In genomic region chr15:103537011-103537821, GRCm38 (mm10) we compare ENCODE assay signal across 9 mouse cellular contexts. TPM values are rescaled to one million over a fixed set of nuclear protein-coding genes. Genes with fewer than 3 reads are reported as not detected.
DNase-seq lines count a peak whose midpoint lies in the region; ATAC-seq and TF ChIP-seq lines count a peak whose summit lies in the region.
"Had no signal": no experiment of that assay in that cellular context is flagged by ENCODE, and none has a peak within 500 bp of the region (broad histone marks: within the 10 kb centered on the region; RNA-seq: fewer than 3 reads in every experiment).

No protein-coding gene starts in this region.

- ATAC-seq in midbrain, postnatal 0 days (ENCODE audit: low FRiP score), result peak; percentile 63

- H3K9me3 ChIP-seq in midbrain, postnatal 0 days (ENCODE audit: low read length), result no peaks in the 10 kb centered on the region

- peak overlapping the region; percentile 78 for H3K4me3 ChIP-seq in brown adipose tissue, adult 24 weeks (ENCODE audit: insufficient read depth, low read depth, low read length)
- H3K4me3 ChIP-seq in midbrain, postnatal 0 days (ENCODE audit: low read depth, low read length), result peak overlapping the region; percentile 91

- H3K9ac ChIP-seq in midbrain, postnatal 0 days (replicated peaks; ENCODE audit: low read length, poor library complexity, severe bottlenecking), result peak overlapping the region; percentile 83

- WGBS in midbrain, postnatal 0 days, result 1% methylated on average over 33 of the region's 37 CpGs

- peak overlapping the region; percentile 77 for H3K4me2 ChIP-seq in midbrain, postnatal 0 days (ENCODE audit: low read depth, low read length, poor library complexity, severe bottlenecking)

- TF ChIP-seq CTCF in midbrain, postnatal 0 days (IDR thresholded peaks at IDR 0.05), result no peak

- H3K27ac ChIP-seq in brown adipose tissue, adult 24 weeks (replicated peaks; ENCODE audit: low read depth, low read length), result peak overlapping the region; percentile 58
- peak overlapping the region; percentile 84 for H3K27ac ChIP-seq in midbrain, postnatal 0 days (ENCODE audit: low read depth, low read length)

- H3K27me3 ChIP-seq in midbrain, postnatal 0 days (ENCODE audit: insufficient read depth, low read length), result no peaks in the 10 kb centered on the region

- peak; percentile 28 for DNase-seq in kidney, adult 11 months
- DNase-seq in kidney, postnatal 4 days, result no peak
- DNase-seq in gastrocnemius, postnatal 25 days, result peak; percentile 42
- peak; percentile 59 to 65 for DNase-seq in layer of hippocampus, postnatal 10 days (ENCODE audit: low spot score in 2 of 2)
- DNase-seq in midbrain, postnatal 0 days (ENCODE audit: low spot score), result peak; percentile 66
- no peak for DNase-seq in ovary, postnatal 10 days (ENCODE audit: low spot score)
- no peak for DNase-seq in adrenal gland, adult 8-10 months

- peaks cover 7% of the 10 kb centered on the region; the same call in 1 of the 2 replicates for H3K36me3 ChIP-seq in midbrain, postnatal 0 days (ENCODE audit: insufficient read depth, low read length)

- H3K4me1 ChIP-seq in brown adipose tissue, adult 24 weeks (ENCODE audit: control insufficient read depth, insufficient read depth, insufficient read length, low read length), result no peaks in the 10 kb centered on the region; the same call in 1 of the 2 replicates
- H3K4me1 ChIP-seq in midbrain, postnatal 0 days (ENCODE audit: insufficient read depth, low read length), result peaks cover 3% of the 10 kb centered on the region; the same call in 1 of the 2 replicates

RNA-seq across cellular contexts. Expression of gene Ppp1r1a, which starts 0.6 kb away (rescaled TPM):
- polyA plus RNA-seq in brown adipose tissue, adult 24 weeks (2012; ENCODE audit: insufficient read depth, insufficient read length, missing spikeins), result 74.7 and 87.6 TPM in 2 replicates
- total RNA-seq in gastrocnemius, postnatal 25 days (2021), result 10 to 100 TPM; 85.7 to 90.4 TPM
- 100 to 1,000 TPM; 147 to 157 TPM for total RNA-seq in layer of hippocampus, postnatal 10 days (2021)
- 111 and 156 TPM in 2 replicates for total RNA-seq in midbrain, postnatal 0 days (2014; rRNA removed)
- 230 TPM in 2 replicates for polyA plus RNA-seq in midbrain, postnatal 0 days (2015; fragmentation: Nextera tagmentation; extraction: Ambion mirVana)
- total RNA-seq in adrenal gland, adult 8-10 months (2022), result 10 to 100 TPM in 3 of 4 experiments, 1 to 10 TPM in 1; 5.1 to 14.2 (median 12.8) TPM
- polyA plus RNA-seq: liver, adult 2 months had no signal

RNA-seq across cellular contexts. Expression of gene Glycam1, which starts 27.7 kb away (rescaled TPM):
- polyA plus RNA-seq in brown adipose tissue, adult 24 weeks (2012; ENCODE audit: insufficient read depth, insufficient read length, missing spikeins), result not detected in 2 replicates
- not detected for total RNA-seq in gastrocnemius, postnatal 25 days (2021)
- total RNA-seq in layer of hippocampus, postnatal 10 days (2021), result 1 to 10 TPM; 1.1 to 1.6 TPM
- not detected in 2 replicates for total RNA-seq in midbrain, postnatal 0 days (2014; rRNA removed)
- polyA plus RNA-seq in midbrain, postnatal 0 days (2015; fragmentation: Nextera tagmentation; extraction: Ambion mirVana), result not detected in 2 replicates
- not detected for total RNA-seq in adrenal gland, adult 8-10 months (2022)
- total RNA-seq: liver, adult 2 months had no signal
- polyA plus RNA-seq: liver, adult 2 months had no signal

RNA-seq across cellular contexts. Expression of gene Pde1b, which starts 34.4 kb away (rescaled TPM):
- 2.2 and 3.3 TPM in 2 replicates for polyA plus RNA-seq in brown adipose tissue, adult 24 weeks (2012; ENCODE audit: insufficient read depth, insufficient read length, missing spikeins)
- total RNA-seq in gastrocnemius, postnatal 25 days (2021), result under 1 TPM; 0.54 to 0.64 TPM
- total RNA-seq in layer of hippocampus, postnatal 10 days (2021), result 10 to 100 TPM; 48.2 to 53.9 TPM
- 112 TPM in 2 replicates for total RNA-seq in midbrain, postnatal 0 days (2014; rRNA removed)
- 69.3 and 74.6 TPM in 2 replicates for polyA plus RNA-seq in midbrain, postnatal 0 days (2015; fragmentation: Nextera tagmentation; extraction: Ambion mirVana)
- 10 to 100 TPM in 2 of 4 experiments, 1 to 10 TPM in 2; 6.0 to 15.8 (median 10.5) TPM for total RNA-seq in adrenal gland, adult 8-10 months (2022)

Comparison
In these comparisons a context has a peak if more than half of its experiments do, and no peak if none do; other contexts are left out.
1. DNase-seq: peak in kidney, adult 11 months (single experiment), gastrocnemius, postnatal 25 days (single experiment), layer of hippocampus, postnatal 10 days (2 of 2) and midbrain, postnatal 0 days (single experiment); none in kidney, postnatal 4 days (0 of 2), ovary, postnatal 10 days (single experiment) and adrenal gland, adult 8-10 months (single experiment).
2. RNA of gene Pde1b, which starts 34.4 kb away (total RNA-seq): 112 TPM in midbrain, postnatal 0 days, 48.2 to 53.9 TPM in layer of hippocampus, postnatal 10 days and 6.0 to 15.8 TPM in adrenal gland, adult 8-10 months; 0.54 to 0.64 TPM in gastrocnemius, postnatal 25 days; every median in the first group is over 4 times any median in the second.